Mouse (Mus musculus) midbrain, embryonic 16.5 days (tissue): ENCODE measurements around the gene Cckar. TPM values are rescaled to one million over a fixed set of nuclear protein-coding genes. Genes with fewer than 3 reads are reported as not detected.

Experiments
- ATAC-seq: fragments of 200-750 bp; cut with Nextera tagmentation; 2 replicates; pipeline ENCODE4 v1.8.0; 2017; ENCODE audit warnings: moderate TSS enrichment
- H3K27ac ChIP-seq: fragments of 300-500 bp; sonication (generic); 2 replicates; pipeline ENCODE4 v1.5.1; 2014; ENCODE audit warnings: mild to moderate bottlenecking, low read length, mixed read lengths
- H3K27me3 ChIP-seq: fragments of 300-500 bp; sonication (generic); 2 replicates; pipeline ENCODE4 v1.6.1; 2014; ENCODE audit warnings: low read depth, low read length, mixed read lengths; ENCODE audit not compliant: control insufficient read depth, insufficient read depth
- H3K36me3 ChIP-seq: fragments of 300-500 bp; sonication (generic); 2 replicates; pipeline ENCODE4 v1.6.1; 2014; ENCODE audit warnings: mild to moderate bottlenecking, low read length, moderate library complexity, mixed read lengths; ENCODE audit not compliant: control insufficient read depth, insufficient read depth
- H3K4me1 ChIP-seq: fragments of 300-500 bp; sonication (generic); 2 replicates; pipeline ENCODE4 v1.6.1; 2014; ENCODE audit warnings: mild to moderate bottlenecking, low read length, mixed read lengths; ENCODE audit not compliant: control insufficient read depth, insufficient read depth
- H3K4me2 ChIP-seq: fragments of 300-500 bp; sonication (generic); 2 replicates; pipeline ENCODE4 v1.6.1; 2014; ENCODE audit warnings: mild to moderate bottlenecking, low read length, mixed read lengths
- H3K4me3 ChIP-seq: fragments of 300-500 bp; sonication (generic); 2 replicates; pipeline ENCODE4 v1.5.1; 2014; ENCODE audit warnings: low read depth, mild to moderate bottlenecking, low read length, moderate library complexity, mixed read lengths
- H3K9ac ChIP-seq: fragments of 300-500 bp; sonication (generic); 2 replicates; pipeline ENCODE4 v1.6.1; 2014; ENCODE audit warnings: low read depth, low read length, mixed read lengths
- H3K9me3 ChIP-seq: fragments of 300-500 bp; sonication (generic); replicated peaks from 2 replicates; pipeline ENCODE4 v1.6.1; 2014; ENCODE audit warnings: mild to moderate bottlenecking, low read length, mixed read lengths; ENCODE audit not compliant: control insufficient read depth, poor library complexity, severe bottlenecking
- WGBS: fragments of 180-500 bp; shearing (Covaris S2); extraction: QIAGEN DNeasy Blood & Tissue Kit; methylation state at CpG from one replicate; pipeline ENCODE4 v1.1.7; 2014; 5-methylcytosine and 5-hydroxymethylcytosine counted together
- polyA plus RNA-seq: library from polyadenylated mRNA; unstranded; fragments of >200 nt; fragmentation: Nextera tagmentation; extraction: Ambion mirVana; gene quantifications from 2 replicates; pipeline ENCODE4 v1.2.1, GENCODE M21; 2015

Cckar gene
- polyA plus RNA-seq, 1 experiment from 2014 or later: 0.88 TPM

GRCm38 (mm10) chr5:53697794-53698193 lies 9.7 kb downstream of the Cckar start:
- Histone ChIP-seq H3K4me1 (no peaks in the 10 kb centered on the region), H3K27me3 (no peaks in the 10 kb centered on the region), H3K27ac (no peak overlapping the region), H3K4me2 (no peak overlapping the region), H3K4me3 (no peak overlapping the region), H3K9me3 (no peaks in the 10 kb centered on the region; the same call in 1 of the 2 replicates), H3K36me3 (no peaks in the 10 kb centered on the region), H3K9ac (no peak overlapping the region)
- ATAC-seq: no peak
- WGBS: 78% methylated on average over 9 of the region's 9 CpGs

GRCm38 (mm10) chr5:53696701-53697100 lies 10.8 kb downstream of the Cckar start:
- no peaks in the 10 kb centered on the region for H3K4me1 ChIP-seq
- WGBS: 76% methylated on average over 3 of the region's 3 CpGs
- no peak for ATAC-seq
- H3K36me3 ChIP-seq: no peaks in the 10 kb centered on the region
- no peak overlapping the region for H3K9ac ChIP-seq
- no peak overlapping the region for H3K4me2 ChIP-seq
- no peaks in the 10 kb centered on the region for H3K27me3 ChIP-seq
- H3K27ac ChIP-seq: no peak overlapping the region
- H3K9me3 ChIP-seq: no peaks in the 10 kb centered on the region; the same call in 1 of the 2 replicates
- H3K4me3 ChIP-seq: no peak overlapping the region

GRCm38 (mm10) chr5:53692662-53693061 lies 14.8 kb downstream of the Cckar start:
- H3K36me3 ChIP-seq: no peaks in the 10 kb centered on the region
- no peak overlapping the region for H3K4me3 ChIP-seq
- ATAC-seq: no peak
- H3K4me1 ChIP-seq: no peaks in the 10 kb centered on the region
- no peak overlapping the region for H3K4me2 ChIP-seq
- H3K9me3 ChIP-seq: no peaks in the 10 kb centered on the region; the same call in 1 of the 2 replicates
- H3K27ac ChIP-seq: no peak overlapping the region
- no peak overlapping the region for H3K9ac ChIP-seq
- no peaks in the 10 kb centered on the region for H3K27me3 ChIP-seq
- 97% methylated on average over 1 of the region's 1 CpGs for WGBS

- Histone ChIP-seq H3K4me2 (no peak overlapping the region), H3K27ac (no peak overlapping the region), H3K9me3 (no peaks in the 10 kb centered on the region; the same call in 1 of the 2 replicates), H3K36me3 (no peaks in the 10 kb centered on the region), H3K4me1 (no peaks in the 10 kb centered on the region), H3K27me3 (no peaks in the 10 kb centered on the region), H3K9ac (no peak overlapping the region), H3K4me3 (no peak overlapping the region)
- WGBS: 89% methylated on average over 8 of the region's 8 CpGs
- ATAC-seq: no peak
Measured at GRCm38 (mm10) chr5:53692100-53692499, 15.4 kb downstream of the Cckar start.

GRCm38 (mm10) chr5:53691577-53691976 lies 15.9 kb downstream of the Cckar start:
- Histone ChIP-seq H3K4me1 (no peaks in the 10 kb centered on the region), H3K4me2 (no peak overlapping the region), H3K9me3 (no peaks in the 10 kb centered on the region; the same call in 1 of the 2 replicates), H3K27me3 (no peaks in the 10 kb centered on the region), H3K4me3 (no peak overlapping the region), H3K36me3 (no peaks in the 10 kb centered on the region), H3K9ac (no peak overlapping the region), H3K27ac (no peak overlapping the region)
- no peak for ATAC-seq
- 68% methylated on average over 3 of the region's 3 CpGs for WGBS

GRCm38 (mm10) chr5:53688326-53688725 lies 19.2 kb downstream of the Cckar start:
- Histone ChIP-seq H3K36me3 (no peaks in the 10 kb centered on the region), H3K9ac (no peak overlapping the region), H3K4me3 (no peak overlapping the region), H3K4me1 (no peaks in the 10 kb centered on the region), H3K27ac (no peak overlapping the region), H3K27me3 (no peaks in the 10 kb centered on the region), H3K9me3 (no peaks in the 10 kb centered on the region; the same call in 1 of the 2 replicates), H3K4me2 (no peak overlapping the region)
- 85% methylated on average over 7 of the region's 7 CpGs for WGBS
- no peak for ATAC-seq

GRCm38 (mm10) chr5:53686379-53686778 lies 21.1 kb downstream of the Cckar start:
- ATAC-seq: no peak
- H3K9me3 ChIP-seq: no peaks in the 10 kb centered on the region
- no peak overlapping the region for H3K4me3 ChIP-seq
- H3K4me1 ChIP-seq: no peaks in the 10 kb centered on the region
- no peak overlapping the region for H3K27ac ChIP-seq
- H3K4me2 ChIP-seq: no peak overlapping the region
- no peaks in the 10 kb centered on the region for H3K27me3 ChIP-seq
- 74% methylated on average over 2 of the region's 2 CpGs for WGBS
- H3K36me3 ChIP-seq: no peaks in the 10 kb centered on the region
- H3K9ac ChIP-seq: no peak overlapping the region

GRCm38 (mm10) chr5:53685623-53686022 lies 21.9 kb downstream of the Cckar start:
- ATAC-seq: no peak
- H3K9ac ChIP-seq: no peak overlapping the region
- 89% methylated on average over 4 of the region's 4 CpGs for WGBS
- H3K4me1 ChIP-seq: no peaks in the 10 kb centered on the region
- no peaks in the 10 kb centered on the region for H3K9me3 ChIP-seq
- H3K27ac ChIP-seq: no peak overlapping the region
- H3K27me3 ChIP-seq: no peaks in the 10 kb centered on the region
- no peak overlapping the region for H3K4me2 ChIP-seq
- no peaks in the 10 kb centered on the region for H3K36me3 ChIP-seq
- no peak overlapping the region for H3K4me3 ChIP-seq

GRCm38 (mm10) chr5:53684417-53684816 lies 23.1 kb downstream of the Cckar start:
- H3K4me2 ChIP-seq: no peak overlapping the region
- no peak for ATAC-seq
- H3K4me1 ChIP-seq: no peaks in the 10 kb centered on the region
- no peak overlapping the region for H3K4me3 ChIP-seq
- no peaks in the 10 kb centered on the region for H3K27me3 ChIP-seq
- H3K36me3 ChIP-seq: no peaks in the 10 kb centered on the region
- H3K9me3 ChIP-seq: no peaks in the 10 kb centered on the region
- no peak overlapping the region for H3K27ac ChIP-seq
- 90% methylated on average over 1 of the region's 1 CpGs for WGBS
- no peak overlapping the region for H3K9ac ChIP-seq
